Comparison of ENCODE assay signal across 19 mouse cellular contexts in genomic region chr1:62576939-62577590, GRCm38 (mm10).
DNase-seq lines count a peak whose midpoint lies in the region; ATAC-seq and TF ChIP-seq lines count a peak whose summit lies in the region.
"Had no signal": no experiment of that assay in that cellular context is flagged by ENCODE, and none has a peak within 500 bp of the region (broad histone marks: within the 10 kb centered on the region; RNA-seq: fewer than 3 reads in every experiment).

No protein-coding gene starts in this region.

- DNase-seq in hindbrain, embryonic 11.5 days (ENCODE audit: low spot score): no peak
- DNase-seq in brain, embryonic 14.5 days (ENCODE audit: low read depth): peak; percentile 83
- DNase-seq in yolk sac, embryonic 10.5 days (ENCODE audit: low spot score): no peak
- DNase-seq in spleen, adult 18-20 months: no peak
- DNase-seq: adrenal gland, adult 2 months; adrenal gland, postnatal 25 days; cerebellum, adult 2 months; cerebellum, postnatal 10 days; gastrocnemius, adult 2 months; gastrocnemius, postnatal 25 days; heart, postnatal 14 days; kidney, adult 11 months had no signal

- H3K36me3 ChIP-seq in hindbrain, embryonic 15.5 days: no peaks in the 10 kb centered on the region
- H3K36me3 ChIP-seq in hindbrain, embryonic 11.5 days (ENCODE audit: control insufficient read depth, insufficient read depth, low read length): no peaks in the 10 kb centered on the region
- H3K36me3 ChIP-seq in forebrain, embryonic 16.5 days (ENCODE audit: control insufficient read depth, insufficient read depth): no peaks in the 10 kb centered on the region
- no peaks in the 10 kb centered on the region for H3K36me3 ChIP-seq in midbrain, embryonic 15.5 days (replicated peaks)
- H3K36me3 ChIP-seq: embryonic facial prominence, embryonic 10.5 days; heart, embryonic 10.5 days; heart, embryonic 15.5 days had no signal

- 0 out of 2 replicates have a peak, but pooled peaks cover 3% of the 10 kb centered on the region for H3K4me1 ChIP-seq in hindbrain, embryonic 15.5 days (replicated peaks)
- no peaks in the 10 kb centered on the region for H3K4me1 ChIP-seq in hindbrain, embryonic 11.5 days (replicated peaks; ENCODE audit: control insufficient read depth, insufficient read depth, low read length)
- peaks cover 12% of the 10 kb centered on the region for H3K4me1 ChIP-seq in forebrain, embryonic 16.5 days (replicated peaks; ENCODE audit: control insufficient read depth, insufficient read depth, low read length)
- H3K4me1 ChIP-seq in midbrain, embryonic 15.5 days: peaks cover 8% of the 10 kb centered on the region

- no peak overlapping the region for H3K9ac ChIP-seq in hindbrain, embryonic 15.5 days
- no peak overlapping the region for H3K9ac ChIP-seq in hindbrain, embryonic 11.5 days (ENCODE audit: low read depth, low read length)
- no peak overlapping the region for H3K9ac ChIP-seq in forebrain, embryonic 16.5 days (replicated peaks; ENCODE audit: low read depth, low read length)
- H3K9ac ChIP-seq in midbrain, embryonic 15.5 days: no peak overlapping the region
- H3K9ac ChIP-seq: heart, embryonic 15.5 days had no signal

- no peak overlapping the region for H3K4me3 ChIP-seq in hindbrain, embryonic 15.5 days
- no peak overlapping the region for H3K4me3 ChIP-seq in hindbrain, embryonic 11.5 days (ENCODE audit: low read depth, low read length)
- no peak overlapping the region for H3K4me3 ChIP-seq in forebrain, embryonic 16.5 days (replicated peaks; ENCODE audit: low read length)
- H3K4me3 ChIP-seq in midbrain, embryonic 15.5 days: no peak overlapping the region
- H3K4me3 ChIP-seq: embryonic facial prominence, embryonic 10.5 days; gastrocnemius, adult 2 months; heart, embryonic 10.5 days; heart, embryonic 15.5 days had no signal

- TF ChIP-seq CTCF in brain, embryonic 14.5 days (IDR thresholded peaks at IDR 0.05; ENCODE audit: borderline replicate concordance, extremely low read depth, insufficient read depth, insufficient read length): no peak

- TF ChIP-seq POLR2A in brain, embryonic 14.5 days (IDR thresholded peaks at IDR 0.05; ENCODE audit: borderline replicate concordance, extremely low read depth, insufficient read depth, insufficient read length, poor library complexity, severe bottlenecking): no peak

- H3K27ac ChIP-seq in hindbrain, embryonic 15.5 days (replicated peaks): no peak overlapping the region
- H3K27ac ChIP-seq in hindbrain, embryonic 11.5 days (ENCODE audit: low read depth, low read length): no peak overlapping the region
- H3K27ac ChIP-seq in forebrain, embryonic 16.5 days (ENCODE audit: low read length): peak overlapping the region; percentile 6; the same call in 1 of the 2 replicates
- H3K27ac ChIP-seq in midbrain, embryonic 15.5 days: no peak overlapping the region
- H3K27ac ChIP-seq: embryonic facial prominence, embryonic 10.5 days; gastrocnemius, adult 2 months; heart, embryonic 10.5 days; heart, embryonic 15.5 days had no signal

- no peaks in the 10 kb centered on the region for H3K9me3 ChIP-seq in hindbrain, embryonic 15.5 days
- no peaks in the 10 kb centered on the region for H3K9me3 ChIP-seq in hindbrain, embryonic 11.5 days (ENCODE audit: control insufficient read depth, low read length)
- H3K9me3 ChIP-seq in forebrain, embryonic 16.5 days (ENCODE audit: control insufficient read depth, low read length): no peaks in the 10 kb centered on the region
- H3K9me3 ChIP-seq in midbrain, embryonic 15.5 days: no peaks in the 10 kb centered on the region
- H3K9me3 ChIP-seq: embryonic facial prominence, embryonic 10.5 days; heart, embryonic 10.5 days; heart, embryonic 15.5 days had no signal

- H3K27me3 ChIP-seq in hindbrain, embryonic 15.5 days: no peaks in the 10 kb centered on the region
- H3K27me3 ChIP-seq in hindbrain, embryonic 11.5 days (ENCODE audit: control insufficient read depth, insufficient read depth, low read length): no peaks in the 10 kb centered on the region
- no peaks in the 10 kb centered on the region for H3K27me3 ChIP-seq in forebrain, embryonic 16.5 days (replicated peaks; ENCODE audit: control insufficient read depth, insufficient read depth, low read length)
- no peaks in the 10 kb centered on the region for H3K27me3 ChIP-seq in midbrain, embryonic 15.5 days (replicated peaks)
- H3K27me3 ChIP-seq: heart, embryonic 15.5 days had no signal

- ATAC-seq in hindbrain, embryonic 15.5 days (ENCODE audit: low FRiP score, low read depth): peak; percentile 38; the same call in 1 of the 2 replicates
- ATAC-seq in hindbrain, embryonic 11.5 days (ENCODE audit: low FRiP score): no peak
- peak; percentile 91 for ATAC-seq in forebrain, embryonic 16.5 days
- ATAC-seq in midbrain, embryonic 15.5 days (replicated peaks): 0 out of 2 replicates have a peak, but pooled peaks have one; percentile 39
- ATAC-seq: hindbrain, embryonic 16.5 days had no signal

- WGBS in hindbrain, embryonic 15.5 days: 69% methylated on average over 3 of the region's 3 CpGs
- WGBS in hindbrain, embryonic 11.5 days: 80% methylated on average over 3 of the region's 3 CpGs
- 47% methylated on average over 3 of the region's 3 CpGs for WGBS in forebrain, embryonic 16.5 days
- 56% methylated on average over 3 of the region's 3 CpGs for WGBS in midbrain, embryonic 15.5 days

- no peak overlapping the region for H3K4me2 ChIP-seq in hindbrain, embryonic 15.5 days
- no peak overlapping the region for H3K4me2 ChIP-seq in hindbrain, embryonic 11.5 days (replicated peaks; ENCODE audit: low read depth, low read length)
- H3K4me2 ChIP-seq in forebrain, embryonic 16.5 days (ENCODE audit: low read length): no peak overlapping the region
- no peak overlapping the region for H3K4me2 ChIP-seq in midbrain, embryonic 15.5 days
- H3K4me2 ChIP-seq: heart, embryonic 15.5 days had no signal
